ENCODE assay signal across 18 mouse cellular contexts in genomic region chr15:100216173-100216572, GRCm38 (mm10). TPM values are rescaled to one million over a fixed set of nuclear protein-coding genes. Genes with fewer than 3 reads are reported as not detected.
DNase-seq lines count a peak whose midpoint lies in the region; ATAC-seq lines count a peak whose summit lies in the region.
"Had no signal": no experiment of that assay in that cellular context is flagged by ENCODE, and none has a peak within 500 bp of the region (broad histone marks: within the 10 kb centered on the region; RNA-seq: fewer than 3 reads in every experiment).

No protein-coding gene starts in this region.

- ATAC-seq in granulocyte monocyte progenitor cell, adult 5-6 weeks (replicated peaks; ENCODE audit: poor library complexity, severe bottlenecking) = peak; percentile 76
- ATAC-seq in monocyte, adult 5-6 weeks (replicated peaks; ENCODE audit: insufficient number of reproducible peaks, low FRiP score, low TSS enrichment, poor library complexity, severe bottlenecking) = peak; percentile 41
- no peak for ATAC-seq in heart, embryonic 12.5 days (ENCODE audit: insufficient number of reproducible peaks, low FRiP score)
- ATAC-seq: forebrain, postnatal 0 days; hindbrain, embryonic 16.5 days; intestine, embryonic 15.5 days; midbrain, embryonic 15.5 days had no signal

- H3K4me1 ChIP-seq in heart, embryonic 12.5 days (replicated peaks) = no peaks in the 10 kb centered on the region
- H3K4me1 ChIP-seq: hindbrain, embryonic 10.5 days; intestine, embryonic 15.5 days; midbrain, embryonic 15.5 days had no signal

- no peaks in the 10 kb centered on the region for H3K9me3 ChIP-seq in heart, embryonic 12.5 days (replicated peaks)
- H3K9me3 ChIP-seq: heart, embryonic 10.5 days; hindbrain, embryonic 10.5 days; intestine, embryonic 15.5 days; midbrain, embryonic 15.5 days had no signal

- no peak overlapping the region for H3K4me2 ChIP-seq in heart, embryonic 12.5 days
- H3K4me2 ChIP-seq: intestine, embryonic 15.5 days; midbrain, embryonic 15.5 days had no signal

- H3K27me3 ChIP-seq in heart, embryonic 12.5 days (replicated peaks) = no peaks in the 10 kb centered on the region
- H3K27me3 ChIP-seq: intestine, embryonic 15.5 days; midbrain, embryonic 15.5 days had no signal

- H3K9ac ChIP-seq in heart, embryonic 12.5 days = no peak overlapping the region
- H3K9ac ChIP-seq: forebrain, postnatal 0 days; intestine, embryonic 15.5 days; midbrain, embryonic 15.5 days had no signal

- 89% methylated on average over 9 of the region's 9 CpGs for WGBS in heart, embryonic 12.5 days

- DNase-seq in layer of hippocampus, adult 9-10 months (ENCODE audit: low spot score) = peak; percentile 36
- DNase-seq in layer of hippocampus, postnatal 14 days (ENCODE audit: low spot score in 2 of 2) = no peak
- peak; percentile 53 for DNase-seq in lung, postnatal 36 days
- DNase-seq in lung, postnatal 10 days = no peak
- DNase-seq in thymus, postnatal 36 days = no peak
- DNase-seq: cerebellum, adult 9-11 months; forebrain, postnatal 0 days; kidney, adult 8-10 months; kidney, postnatal 10 days; thymus, adult 18-20 months had no signal

- H3K4me3 ChIP-seq in heart, embryonic 12.5 days = no peak overlapping the region
- H3K4me3 ChIP-seq: heart, embryonic 10.5 days; hindbrain, embryonic 10.5 days; intestine, embryonic 15.5 days; midbrain, embryonic 15.5 days had no signal

- H3K36me3 ChIP-seq in heart, embryonic 12.5 days = peaks cover 66% of the 10 kb centered on the region

- H3K27ac ChIP-seq in heart, embryonic 12.5 days (ENCODE audit: poor library complexity, severe bottlenecking) = no peak overlapping the region
- H3K27ac ChIP-seq: heart, embryonic 10.5 days; hindbrain, embryonic 10.5 days; intestine, embryonic 15.5 days; midbrain, embryonic 15.5 days had no signal

RNA-seq across cellular contexts. Expression of gene Atf1, which starts 11.4 kb away (rescaled TPM):
- 10 to 100 TPM; 15.1 to 16.3 TPM for total RNA-seq in layer of hippocampus, postnatal 14 days (2021)
- total RNA-seq in granulocyte monocyte progenitor cell, adult 5-6 weeks (2014; fragmentation: Nextera tagmentation) = 56.7 and 75.0 TPM in 2 replicates
- 62.3 and 63.0 TPM in 2 replicates for total RNA-seq in granulocyte monocyte progenitor cell, adult 5-6 weeks (2017)
- 49.1 to 81.7 TPM (median 57.2 TPM) in 3 replicates for total RNA-seq in monocyte, adult 5-6 weeks (2017)
- polyA plus RNA-seq in heart, embryonic 12.5 days (2016; fragmentation: Nextera tagmentation; extraction: Ambion mirVana) = 35.8 and 38.1 TPM in 2 replicates

Comparison
In these comparisons a context has a peak if more than half of its experiments do, and no peak if none do; other contexts are left out.
1. DNase-seq: peak in layer of hippocampus, adult 9-10 months (single experiment) and lung, postnatal 36 days (single experiment); none in layer of hippocampus, postnatal 14 days (0 of 2), lung, postnatal 10 days (single experiment) and thymus, postnatal 36 days (0 of 2).